Mouse (Mus musculus) liver, embryonic 16.5 days (tissue): ENCODE data around the gene Atp6v1b1. TPM values are rescaled to one million over a fixed set of nuclear protein-coding genes. Genes with fewer than 3 reads are reported as not detected.

Experiments used
- polyA plus RNA-seq: library from polyadenylated mRNA; unstranded; fragments of >200 nt; fragmentation: Nextera tagmentation; extraction: Ambion mirVana; gene quantifications from 2 replicates; pipeline ENCODE4 v1.2.1, GENCODE M21; 2015

Gene Atp6v1b1
- polyA plus RNA-seq, 1 experiment from 2014 or later: not detected

Other genes with a start within 250 kb of the Atp6v1b1 start
- 24.1 and 24.3 TPM in 2 replicates for gene Dguok, start 236.0 kb upstream of the Atp6v1b1 start, polyA plus RNA-seq
- 3.8 and 9.8 TPM in 2 replicates for gene Actg2, start 206.7 kb upstream of the Atp6v1b1 start, polyA plus RNA-seq
- 9.6 TPM in 2 replicates for gene Stambp, start 170.3 kb upstream of the Atp6v1b1 start, polyA plus RNA-seq
- gene Clec4f, start 86.8 kb upstream of the Atp6v1b1 start, polyA plus RNA-seq: 17.8 and 20.6 TPM in 2 replicates
- 1.3 and 1.4 TPM in 2 replicates for gene Cd207, start 65.1 kb upstream of the Atp6v1b1 start, polyA plus RNA-seq
- not detected in 2 replicates for gene Vax2, start 31.7 kb upstream of the Atp6v1b1 start, polyA plus RNA-seq
- not detected in 2 replicates for gene Ankrd53, start 19.7 kb downstream of the Atp6v1b1 start, polyA plus RNA-seq
- 39.2 and 42.0 TPM in 2 replicates for gene Tex261, start 32.8 kb downstream of the Atp6v1b1 start, polyA plus RNA-seq
- gene Nagk, start 52.0 kb downstream of the Atp6v1b1 start, polyA plus RNA-seq: 18.8 and 20.1 TPM in 2 replicates
- gene Paip2b, start 88.8 kb downstream of the Atp6v1b1 start, polyA plus RNA-seq: 3.5 and 4.2 TPM in 2 replicates
- 14.5 and 15.1 TPM in 2 replicates for gene Zfp638, start 124.1 kb downstream of the Atp6v1b1 start, polyA plus RNA-seq